Mouse (Mus musculus): ENCODE data around the gene Otop2.

DNA sequence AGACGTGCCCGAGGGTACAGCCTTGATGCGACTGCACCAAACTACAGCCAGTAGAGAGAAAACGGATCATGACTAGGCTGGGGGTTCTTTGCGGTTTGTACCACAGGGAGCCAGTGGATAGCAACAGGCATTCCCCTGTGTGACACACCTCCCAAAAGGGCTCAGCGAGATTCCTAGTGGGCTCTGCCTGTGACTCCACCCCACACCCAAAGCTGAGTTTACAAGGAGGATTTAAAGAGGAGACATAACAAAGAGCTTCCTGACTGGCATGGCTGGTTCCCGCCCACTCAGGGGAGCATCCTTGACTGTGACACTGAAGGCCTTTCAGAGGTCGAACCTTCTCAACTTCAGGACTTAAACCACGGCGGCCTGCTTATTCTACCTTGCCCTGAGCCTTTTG is 15.5 kb upstream of the Otop2 start:
- TF ChIP-seq CTCF (IDR thresholded peaks at IDR 0.05; ENCODE audit: low read depth, low read length) (no peak), POLR2A (IDR thresholded peaks at IDR 0.05; ENCODE audit: borderline replicate concordance, low read depth, low read length) (no peak)

Data from bone marrow macrophage, adult 2 months (primary cell).